ENCODE assay signal across 8 mouse cellular contexts in the genomic region with DNA sequence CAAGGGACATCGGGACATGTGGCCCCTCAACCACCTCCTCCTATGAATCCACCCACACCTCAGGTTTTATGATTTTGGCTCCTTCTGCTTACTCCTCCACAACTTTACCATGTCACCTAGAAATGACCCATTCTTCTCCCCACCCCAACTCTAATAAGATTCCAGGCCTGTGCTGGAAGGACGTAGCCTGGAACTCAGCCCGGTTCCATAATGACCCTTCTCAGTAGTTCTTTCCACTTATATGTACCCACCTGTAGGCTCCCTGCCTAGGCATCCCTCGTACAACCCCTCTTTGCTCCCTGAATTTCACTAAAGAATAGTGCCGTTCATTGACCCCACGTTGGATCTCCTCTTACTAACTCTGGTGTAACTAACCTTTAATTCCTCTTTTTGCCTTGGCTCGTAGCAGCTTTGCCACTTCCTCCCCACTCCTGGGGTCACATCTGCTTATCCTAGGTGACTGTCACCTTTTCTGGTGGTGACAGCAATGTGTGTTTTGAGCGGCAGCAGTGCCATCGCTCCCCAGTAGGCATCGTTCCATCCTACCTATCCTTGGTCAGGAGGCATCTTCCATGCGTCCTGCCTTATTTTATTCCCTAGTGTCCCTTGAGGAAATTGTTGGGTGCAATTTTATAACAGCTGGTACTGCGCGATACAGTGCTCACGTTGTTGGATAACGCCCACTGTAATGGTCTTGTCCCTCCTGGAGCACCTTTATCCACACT. TPM values are rescaled to one million over a fixed set of nuclear protein-coding genes. Genes with fewer than 3 reads are reported as not detected.
A peak's percentile ranks its signal among the peaks of the same experiment; 100 is the strongest.
DNase-seq lines count a peak whose midpoint lies in the region; ATAC-seq lines count a peak whose summit lies in the region.

No protein-coding gene starts in this region.

- no peaks in the 10 kb centered on the region for H3K9me3 ChIP-seq in forebrain, embryonic 15.5 days
- no peaks in the 10 kb centered on the region for H3K9me3 ChIP-seq in limb, embryonic 13.5 days
- H3K9me3 ChIP-seq in neural tube, embryonic 13.5 days: no peaks in the 10 kb centered on the region

- peaks cover 42% of the 10 kb centered on the region for H3K4me1 ChIP-seq in forebrain, embryonic 15.5 days
- H3K4me1 ChIP-seq in limb, embryonic 13.5 days: peaks cover 31% of the 10 kb centered on the region
- H3K4me1 ChIP-seq in neural tube, embryonic 13.5 days (replicated peaks): peaks cover 38% of the 10 kb centered on the region

- peak overlapping the region; percentile 89 for H3K4me3 ChIP-seq in forebrain, embryonic 15.5 days
- H3K4me3 ChIP-seq in limb, embryonic 13.5 days: peak overlapping the region; percentile 99
- peak overlapping the region; percentile 96 for H3K4me3 ChIP-seq in neural tube, embryonic 13.5 days

- 49% methylated on average over 15 of the region's 15 CpGs for WGBS in forebrain, embryonic 15.5 days
- WGBS in limb, embryonic 13.5 days: 45% methylated on average over 15 of the region's 15 CpGs
- 51% methylated on average over 15 of the region's 15 CpGs for WGBS in neural tube, embryonic 13.5 days

- H3K27me3 ChIP-seq in forebrain, embryonic 15.5 days: no peaks in the 10 kb centered on the region
- no peaks in the 10 kb centered on the region for H3K27me3 ChIP-seq in limb, embryonic 13.5 days
- H3K27me3 ChIP-seq in neural tube, embryonic 13.5 days: no peaks in the 10 kb centered on the region

- H3K36me3 ChIP-seq in forebrain, embryonic 15.5 days: peaks cover 31% of the 10 kb centered on the region
- peaks cover 35% of the 10 kb centered on the region for H3K36me3 ChIP-seq in limb, embryonic 13.5 days
- H3K36me3 ChIP-seq in neural tube, embryonic 13.5 days: peaks cover 35% of the 10 kb centered on the region

- peak; percentile 27 for DNase-seq in CD4-positive, CD25-positive, alpha-beta regulatory T cell, adult 2 months (ENCODE audit: low read depth, low spot score)
- peak; percentile 52 for DNase-seq in B cell, adult 2 months
- DNase-seq in retina, embryonic 14.5 days (ENCODE audit: low spot score): no peak
- no peak for DNase-seq in adrenal gland, postnatal 14 days

- H3K27ac ChIP-seq in forebrain, embryonic 15.5 days (replicated peaks): peak overlapping the region; percentile 92
- peak overlapping the region; percentile 97 for H3K27ac ChIP-seq in limb, embryonic 13.5 days
- H3K27ac ChIP-seq in neural tube, embryonic 13.5 days (replicated peaks): peak overlapping the region; percentile 98; the same call in 1 of the 2 replicates

- peak overlapping the region; percentile 80 for H3K4me2 ChIP-seq in forebrain, embryonic 15.5 days (replicated peaks)
- H3K4me2 ChIP-seq in limb, embryonic 13.5 days (replicated peaks): peak overlapping the region; percentile 92
- H3K4me2 ChIP-seq in neural tube, embryonic 13.5 days: peak overlapping the region; percentile 89

- no peak for ATAC-seq in CD4-positive, CD25-positive, alpha-beta regulatory T cell, adult 4 months
- ATAC-seq in forebrain, embryonic 15.5 days (replicated peaks): no peak
- no peak for ATAC-seq in limb, embryonic 13.5 days (ENCODE audit: low FRiP score, low read depth)
- ATAC-seq in neural tube, embryonic 13.5 days (ENCODE audit: low read depth): no peak

- peak overlapping the region; percentile 96 for H3K9ac ChIP-seq in forebrain, embryonic 15.5 days (replicated peaks)
- H3K9ac ChIP-seq in limb, embryonic 13.5 days: peak overlapping the region; percentile 99
- H3K9ac ChIP-seq in neural tube, embryonic 13.5 days: peak overlapping the region; percentile 99

RNA-seq across cellular contexts. Expression of gene Ube2q1, which starts 1.0 kb away (rescaled TPM):
- 10 to 100 TPM; 11.2 to 18.6 TPM for polyA plus RNA-seq in CD4-positive, CD25-positive, alpha-beta regulatory T cell, adult 4 months (2017; shearing (Covaris generic))
- 13.3 and 13.4 TPM in 2 replicates for polyA plus RNA-seq in forebrain, embryonic 15.5 days (2015; fragmentation: Nextera tagmentation; extraction: Ambion mirVana)
- polyA plus RNA-seq in limb, embryonic 13.5 days (2015; fragmentation: Nextera tagmentation; extraction: Ambion mirVana): 11.3 and 11.5 TPM in 2 replicates
- polyA plus RNA-seq in neural tube, embryonic 13.5 days (2015; fragmentation: Nextera tagmentation; extraction: Ambion mirVana): 14.3 and 15.2 TPM in 2 replicates
- 57.2 and 65.2 TPM in 2 replicates for total RNA-seq in adrenal gland, postnatal 14 days (2021)

RNA-seq across cellular contexts. Expression of gene Chrnb2, which starts 10.0 kb away (rescaled TPM):
- 1 to 10 TPM; 1.5 to 2.7 TPM for polyA plus RNA-seq in CD4-positive, CD25-positive, alpha-beta regulatory T cell, adult 4 months (2017; shearing (Covaris generic))
- 25.9 and 26.8 TPM in 2 replicates for polyA plus RNA-seq in forebrain, embryonic 15.5 days (2015; fragmentation: Nextera tagmentation; extraction: Ambion mirVana)
- 0.43 and 0.63 TPM in 2 replicates for polyA plus RNA-seq in limb, embryonic 13.5 days (2015; fragmentation: Nextera tagmentation; extraction: Ambion mirVana)
- polyA plus RNA-seq in neural tube, embryonic 13.5 days (2015; fragmentation: Nextera tagmentation; extraction: Ambion mirVana): 27.0 and 27.4 TPM in 2 replicates
- 3.6 and 4.1 TPM in 2 replicates for total RNA-seq in adrenal gland, postnatal 14 days (2021)

RNA-seq across cellular contexts. Expression of gene She, which starts 56.8 kb away (rescaled TPM):
- 10 to 100 TPM in 1 of 2 experiments, 1 to 10 TPM in 1; 8.9 to 12.5 TPM for polyA plus RNA-seq in CD4-positive, CD25-positive, alpha-beta regulatory T cell, adult 4 months (2017; shearing (Covaris generic))
- 1.1 and 1.3 TPM in 2 replicates for polyA plus RNA-seq in forebrain, embryonic 15.5 days (2015; fragmentation: Nextera tagmentation; extraction: Ambion mirVana)
- polyA plus RNA-seq in limb, embryonic 13.5 days (2015; fragmentation: Nextera tagmentation; extraction: Ambion mirVana): 3.1 and 3.6 TPM in 2 replicates
- 1.9 and 2.5 TPM in 2 replicates for polyA plus RNA-seq in neural tube, embryonic 13.5 days (2015; fragmentation: Nextera tagmentation; extraction: Ambion mirVana)
- total RNA-seq in adrenal gland, postnatal 14 days (2021): 11.7 and 14.1 TPM in 2 replicates

RNA-seq across cellular contexts. Expression of gene Adar, which starts 59.6 kb away (rescaled TPM):
- polyA plus RNA-seq in CD4-positive, CD25-positive, alpha-beta regulatory T cell, adult 4 months (2017; shearing (Covaris generic)): 10 to 100 TPM; 62.1 to 94.4 TPM
- polyA plus RNA-seq in forebrain, embryonic 15.5 days (2015; fragmentation: Nextera tagmentation; extraction: Ambion mirVana): 25.0 and 25.6 TPM in 2 replicates
- 11.2 and 12.4 TPM in 2 replicates for polyA plus RNA-seq in limb, embryonic 13.5 days (2015; fragmentation: Nextera tagmentation; extraction: Ambion mirVana)
- 18.4 and 20.2 TPM in 2 replicates for polyA plus RNA-seq in neural tube, embryonic 13.5 days (2015; fragmentation: Nextera tagmentation; extraction: Ambion mirVana)
- 20.8 and 28.2 TPM in 2 replicates for total RNA-seq in adrenal gland, postnatal 14 days (2021)

Comparison
In these comparisons a context has a peak if more than half of its experiments do, and no peak if none do; other contexts are left out.
1. DNase-seq: peak in CD4-positive, CD25-positive, alpha-beta regulatory T cell, adult 2 months (single experiment) and B cell, adult 2 months (2 of 2); none in retina, embryonic 14.5 days (single experiment) and adrenal gland, postnatal 14 days (single experiment).
2. Peak in every context shown above with its lines, with median percentiles within 50 percentile points of each other: H3K27ac ChIP-seq, H3K4me2 ChIP-seq, H3K4me3 ChIP-seq and H3K9ac ChIP-seq.